Mouse (Mus musculus): Measurements from ENCODE around the gene Olfr651.
"Not testable (repeated sequence)": the region's sequence is repeated elsewhere in the genome, so short reads cannot be mapped to it uniquely, and the experiment has no call there.

Gene Olfr651

GRCm38 (mm10) chr7:104549833-104550232 is at the start of gene Olfr651:
Gene Olfr651 (plus strand): TSS chr7:104550133.
- DNase-seq (ENCODE audit: low read depth, low spot score), result no peak

DNA sequence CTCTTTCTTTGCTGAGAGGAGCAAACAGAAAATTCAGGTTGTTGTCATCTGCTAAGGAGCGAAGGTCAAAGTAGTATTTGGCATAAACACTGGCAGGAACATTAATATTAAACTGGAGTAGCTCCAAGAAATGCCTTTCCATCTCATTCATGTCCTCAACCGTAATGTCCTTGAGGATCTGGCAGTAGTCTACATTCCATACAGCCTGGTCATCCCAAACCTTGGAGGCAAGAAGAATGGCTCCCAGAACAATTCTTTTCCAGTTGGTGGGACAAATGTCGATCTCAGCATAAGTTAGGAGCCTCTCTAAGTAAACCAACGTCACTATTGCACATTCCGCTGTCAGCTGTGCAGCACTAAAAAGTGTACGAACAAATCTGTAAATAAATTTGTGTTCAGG is 48.7 kb upstream of the Olfr651 start:
- DNase-seq (ENCODE audit: low read depth, low spot score), result not testable (repeated sequence)

DNA sequence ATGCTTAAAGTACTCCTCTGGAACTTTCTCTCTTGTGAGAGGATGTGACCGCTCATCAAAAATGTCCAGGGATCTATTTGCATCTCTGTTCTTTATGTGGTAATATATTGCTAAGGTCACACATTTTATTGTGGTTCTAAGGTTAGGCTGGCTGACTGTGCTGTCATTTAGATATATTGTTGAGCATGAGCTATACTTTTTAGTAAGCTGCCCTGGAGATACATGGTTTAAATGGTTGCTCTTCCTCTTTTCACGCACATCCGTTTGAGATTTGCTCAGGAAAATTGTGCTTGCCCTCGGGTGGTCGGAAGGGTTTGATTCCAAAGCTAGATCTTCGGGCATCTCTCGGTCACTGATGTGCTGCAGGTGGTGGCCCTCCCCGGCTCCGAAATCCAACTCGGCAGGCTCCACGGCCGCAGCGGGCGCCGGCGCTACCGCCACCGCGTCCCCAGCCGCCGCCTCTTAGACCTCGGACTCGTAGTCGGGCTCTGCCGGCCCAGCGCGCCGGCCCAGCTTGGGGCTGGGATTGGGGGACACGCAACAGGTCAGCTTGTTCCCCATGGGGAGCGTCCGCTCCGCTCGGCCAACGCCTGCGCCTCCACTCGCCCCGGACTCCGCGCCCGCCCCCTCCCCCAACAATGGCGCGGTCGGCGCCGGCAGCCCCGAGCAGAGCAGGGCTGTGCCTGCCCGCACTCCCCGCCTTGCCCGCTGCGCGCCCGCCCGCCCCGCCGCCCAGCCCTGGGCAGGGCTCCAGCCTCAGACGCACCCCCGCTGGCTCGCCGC is 48.2 kb upstream of the Olfr651 start:
- no peak for DNase-seq (ENCODE audit: low read depth, low spot score)

- DNase-seq (ENCODE audit: low read depth, low spot score), result peak; percentile 54
Measured at GRCm38 (mm10) chr7:104507421-104508065, 42.4 kb upstream of the Olfr651 start, which contains the start of gene Trim30d. Gene Trim30d (minus strand): TSS chr7:104507849.

- DNase-seq (ENCODE audit: low read depth, low spot score), result no peak
Measured at GRCm38 (mm10) chr7:104552700-104553099, 2.8 kb downstream of the Olfr651 start.

DNA sequence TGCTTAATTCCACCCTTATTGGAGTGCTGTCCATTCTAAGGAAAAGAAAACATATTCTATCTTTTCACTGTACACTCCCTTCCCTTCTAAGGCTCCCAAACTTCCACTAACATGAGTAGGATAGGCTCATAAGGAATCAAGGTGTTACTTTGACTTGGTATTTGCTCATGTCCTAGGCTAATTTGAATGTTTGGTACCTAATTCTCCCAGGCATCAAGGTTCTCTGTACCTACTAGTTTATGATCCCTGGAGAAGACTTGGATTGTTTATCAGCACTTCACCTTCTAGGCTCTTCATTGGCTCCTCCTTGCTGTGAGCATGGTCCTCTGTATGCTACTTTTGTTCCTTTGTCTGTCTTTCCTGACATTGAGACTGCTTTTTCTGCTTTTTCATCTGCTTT is 10.7 kb downstream of the Olfr651 start, which contains the start of gene Olfr652:
TSS of gene Olfr652 (plus strand) at position 301 of the 400 bp plus-strand sequence.
- DNase-seq (ENCODE audit: low read depth, low spot score), result no peak

DNA sequence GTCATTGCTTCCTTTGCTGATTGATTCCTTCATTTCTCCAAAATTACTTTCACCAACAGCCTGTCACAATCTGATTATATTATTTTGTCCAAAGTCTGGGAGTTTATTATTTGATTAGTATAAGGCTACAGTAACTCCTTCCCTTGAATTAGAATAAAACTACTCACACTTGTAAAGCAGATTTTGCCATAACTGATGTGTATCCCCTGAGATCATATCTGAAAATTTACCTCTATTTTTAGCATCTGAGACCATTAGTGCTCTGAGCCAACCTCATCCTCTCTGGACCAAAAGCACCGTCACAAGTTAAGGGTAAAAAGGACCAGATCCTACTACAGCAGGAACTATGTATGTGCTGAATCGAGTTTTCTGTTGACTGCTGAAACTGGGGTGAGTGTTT is 27.1 kb downstream of the Olfr651 start, which contains the start of gene Olfr653:
TSS of gene Olfr653 (plus strand) at position 301 of the 400 bp plus-strand sequence.
- DNase-seq (ENCODE audit: low read depth, low spot score), result no peak

DNA sequence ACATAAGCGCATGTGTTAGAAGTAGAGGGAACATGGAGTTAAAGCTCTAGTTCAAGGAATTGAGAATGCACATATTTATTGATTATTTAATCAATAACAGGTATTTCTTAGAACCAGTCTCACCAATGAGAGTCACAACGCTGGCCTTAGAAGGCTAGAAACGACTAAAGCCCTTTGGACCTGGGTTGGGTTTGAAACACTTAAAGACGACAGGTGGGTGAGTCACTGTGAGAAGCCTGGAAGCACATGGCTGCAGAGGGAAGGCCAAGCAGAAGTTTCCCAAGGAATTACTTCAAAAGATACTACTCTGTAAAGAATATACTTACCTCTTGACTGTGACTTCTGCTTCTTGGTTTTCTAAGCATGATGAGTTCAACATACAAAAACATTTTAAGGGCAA is 30.9 kb downstream of the Olfr651 start:
- no peak for DNase-seq (ENCODE audit: low read depth, low spot score)

DNA sequence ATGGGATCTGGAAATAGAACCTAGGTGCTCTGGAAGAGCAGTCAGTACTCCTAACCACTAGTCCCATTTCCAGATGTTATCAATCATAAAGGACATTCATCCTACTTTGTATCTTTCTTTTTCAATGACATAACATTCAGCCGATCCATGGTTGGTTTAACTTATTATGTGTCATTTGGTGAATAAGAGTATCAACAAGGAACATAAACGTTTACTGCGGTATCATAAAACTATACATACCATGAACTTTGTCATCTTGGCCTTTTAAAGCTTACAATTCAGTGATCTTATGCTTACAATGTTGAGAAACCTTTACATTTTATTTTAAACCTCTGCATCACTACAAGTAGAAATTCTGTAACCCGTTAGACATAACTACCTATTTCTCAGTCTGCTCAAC is 31.5 kb downstream of the Olfr651 start:
- DNase-seq (ENCODE audit: low read depth, low spot score), result no peak

- no peak for DNase-seq (ENCODE audit: low read depth, low spot score)
Measured at GRCm38 (mm10) chr7:104586725-104587124, 36.8 kb downstream of the Olfr651 start, which contains the start of gene Olfr654. Gene Olfr654 (plus strand): TSS chr7:104587025.

- DNase-seq (ENCODE audit: low read depth, low spot score), result no peak
Measured at GRCm38 (mm10) chr7:104588274-104588673, 38.3 kb downstream of the Olfr651 start.

DNA sequence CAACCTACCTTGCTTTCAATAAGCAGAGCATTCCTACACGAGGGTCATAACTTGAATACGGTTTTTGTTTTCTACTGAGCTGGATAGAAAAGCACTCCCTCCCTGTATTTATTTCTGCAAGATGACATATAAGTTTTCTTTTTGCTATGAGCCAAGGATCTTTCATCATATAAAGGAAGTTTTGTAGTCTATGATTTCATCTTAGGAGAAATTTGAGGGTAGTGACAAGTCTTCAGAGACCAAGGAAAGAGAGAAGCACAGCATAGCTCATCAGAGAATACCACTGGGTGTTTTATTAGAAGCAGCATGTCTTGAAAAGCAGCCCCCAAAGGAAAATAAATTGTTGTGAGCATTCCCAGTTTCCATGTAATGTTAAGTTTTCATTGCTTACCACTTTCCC is 51.7 kb downstream of the Olfr651 start, which contains the start of gene Olfr655:
TSS of gene Olfr655 (minus strand) at position 101 of the 400 bp plus-strand sequence.
- no peak for DNase-seq (ENCODE audit: low read depth, low spot score)

- DNase-seq (ENCODE audit: low read depth, low spot score), result peak; percentile 66
Measured at GRCm38 (mm10) chr7:104603173-104603572, 53.2 kb downstream of the Olfr651 start.

Data from CD4-positive helper T cell, adult 2 months (primary cell).